Mouse (Mus musculus): ENCODE measurements around the gene Prkce.

Prkce gene

GRCm38 (mm10) chr17:86663471-86663870, 495.9 kb downstream of the Prkce start:
- DNase-seq, result no peak

- DNase-seq, result no peak
Measured at GRCm38 (mm10) chr17:86667836-86668600, 500.4 kb downstream of the Prkce start.

DNA sequence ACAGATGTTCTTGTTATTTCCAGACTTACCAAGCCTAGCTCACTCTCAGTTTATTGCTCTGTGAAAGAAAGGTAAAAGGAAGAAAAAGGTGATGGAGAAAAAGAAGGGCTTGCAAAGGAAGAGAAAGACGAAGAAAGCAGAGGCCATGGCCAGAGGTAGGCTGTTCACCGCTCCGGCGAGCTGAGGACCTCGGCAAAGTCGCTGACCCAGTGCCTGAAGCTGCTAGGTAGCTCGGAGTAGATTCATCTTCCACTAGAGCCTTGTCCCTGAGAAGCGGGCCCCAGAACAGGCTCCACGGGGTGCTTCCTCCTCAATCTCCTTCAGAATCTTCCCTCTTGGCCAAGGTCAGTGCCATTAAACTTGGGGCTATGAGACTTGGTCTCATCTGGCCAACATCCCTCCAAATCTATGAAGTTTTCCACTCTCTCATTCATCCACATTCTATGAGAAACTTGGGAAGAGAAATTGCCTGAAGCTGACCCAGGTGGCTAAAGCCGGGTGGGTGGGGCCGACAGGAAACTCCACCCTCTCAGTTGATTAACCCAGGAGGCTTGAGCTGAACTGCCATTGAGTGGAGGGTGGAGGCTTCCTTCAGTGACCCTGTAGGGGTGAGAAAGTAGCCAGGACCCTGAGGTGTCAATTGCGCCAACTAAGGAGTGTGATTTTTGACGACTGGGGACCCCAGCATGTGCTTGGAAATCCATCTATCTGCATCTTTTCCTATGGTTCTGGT, 502.2 kb downstream of the Prkce start:
- peak; percentile 51 for DNase-seq

DNA sequence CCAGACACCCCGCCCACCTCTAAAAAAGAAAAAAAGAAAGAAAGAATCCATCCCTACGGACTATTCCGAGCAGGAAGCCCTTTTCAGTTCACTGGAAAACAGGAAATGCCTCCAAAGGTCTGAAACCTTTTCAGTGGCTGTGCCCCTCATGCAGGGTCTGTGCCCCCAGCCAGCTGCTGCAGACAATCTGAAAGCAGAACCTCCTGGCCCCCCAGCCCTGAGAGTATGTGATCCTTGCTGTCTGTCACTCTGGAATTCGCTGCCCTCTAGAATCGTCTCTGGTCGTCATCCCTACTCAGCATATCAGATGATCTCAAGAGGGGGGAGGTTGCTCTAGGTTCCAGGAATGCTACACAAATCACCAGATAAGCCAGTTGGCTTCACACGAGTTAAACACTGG, 503.1 kb downstream of the Prkce start:
- DNase-seq, result peak; percentile 37

- no peak for DNase-seq
Measured at GRCm38 (mm10) chr17:86674971-86675370, 507.4 kb downstream of the Prkce start.

GRCm38 (mm10) chr17:86676336-86676735, 508.8 kb downstream of the Prkce start:
- DNase-seq, result no peak

DNA sequence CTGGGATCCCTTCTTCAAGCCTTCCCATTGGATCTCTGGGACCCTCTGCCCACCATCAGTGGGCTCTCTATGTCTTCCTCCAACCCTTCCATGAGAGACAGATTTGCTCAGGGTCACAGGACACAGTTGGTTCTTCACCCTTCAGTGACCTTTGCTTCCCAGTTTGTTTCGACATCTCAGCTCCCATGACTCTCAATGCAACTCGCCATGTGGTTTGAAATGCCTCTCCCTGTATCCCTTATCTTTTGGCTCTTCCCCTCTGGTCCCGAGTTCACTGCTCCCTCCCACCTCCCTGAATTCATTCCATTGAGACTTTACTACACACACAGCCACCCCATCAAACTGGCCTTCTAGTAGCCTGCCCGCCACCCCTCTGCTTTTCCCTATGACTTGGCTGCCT, 509.3 kb downstream of the Prkce start:
- DNase-seq, result no peak

- no peak for DNase-seq
Measured at GRCm38 (mm10) chr17:86685263-86685662, 517.7 kb downstream of the Prkce start.

GRCm38 (mm10) chr17:86687021-86687420, 519.4 kb downstream of the Prkce start:
- DNase-seq, result no peak

DNA sequence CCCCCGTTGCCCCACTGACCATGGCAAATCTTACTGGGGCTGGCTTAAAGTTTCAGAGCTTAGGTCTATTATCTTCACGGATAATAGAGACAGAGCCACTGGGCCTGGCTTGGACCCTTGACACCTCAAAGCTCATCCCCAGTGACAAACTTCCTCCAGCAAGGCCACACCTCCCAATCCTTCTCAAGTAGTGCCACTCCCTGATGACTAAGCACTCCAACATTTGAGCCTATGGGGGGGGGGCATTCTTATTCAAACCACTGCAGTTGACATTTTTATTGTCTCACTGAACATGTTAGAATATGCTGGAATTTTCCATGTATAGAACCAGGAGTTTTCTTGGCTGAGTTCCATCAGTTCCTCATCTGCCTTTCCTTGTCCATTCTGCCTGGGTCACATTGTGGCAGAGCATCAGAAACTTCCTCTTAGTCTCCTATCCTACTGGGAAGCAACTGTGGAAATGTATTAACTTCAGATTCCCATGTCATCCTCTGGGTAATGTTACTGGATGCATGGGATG, 523.3 kb downstream of the Prkce start:
- no peak for DNase-seq

DNA sequence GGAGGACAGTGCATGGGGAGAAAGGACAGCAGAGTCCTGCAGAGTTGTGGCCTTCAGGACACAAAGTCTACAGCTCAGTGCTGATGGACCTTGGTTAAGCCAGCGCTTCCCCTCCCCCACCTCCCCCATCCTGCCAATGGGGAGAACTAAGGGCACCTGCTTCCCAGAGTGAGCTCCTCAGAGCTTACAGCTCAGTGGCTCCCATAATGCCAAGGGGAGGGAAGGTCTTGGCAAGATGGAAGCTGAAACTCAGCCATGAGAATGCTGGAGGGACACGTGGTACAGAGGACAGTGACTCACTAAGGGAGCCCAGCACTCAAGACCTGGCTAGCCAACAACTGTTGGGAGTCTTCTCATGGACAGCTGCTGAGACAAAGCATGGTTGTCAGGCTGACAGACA, 530.2 kb downstream of the Prkce start:
- no peak for DNase-seq

GRCm38 (mm10) chr17:86703336-86703735, 535.8 kb downstream of the Prkce start:
- DNase-seq, result no peak

DNA sequence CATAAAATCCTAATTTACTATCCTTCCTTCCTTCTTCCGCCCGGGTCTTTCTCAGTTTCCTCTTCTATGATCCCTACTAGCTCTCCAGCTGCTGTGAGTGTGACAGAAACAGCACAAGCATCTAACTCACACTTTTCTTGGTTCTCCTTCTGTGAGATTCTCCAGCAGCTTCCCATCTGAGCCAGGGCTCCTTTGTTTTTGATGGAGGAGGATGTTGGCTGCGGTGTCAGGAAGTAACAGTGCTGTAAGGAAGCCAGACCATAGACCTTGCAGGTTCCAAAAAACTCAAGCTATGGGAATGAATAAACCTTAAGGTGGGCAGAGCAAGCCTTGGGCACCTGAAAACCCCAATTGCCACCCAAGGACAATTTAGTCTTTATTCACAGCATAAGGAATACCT, 537.7 kb downstream of the Prkce start:
- peak; percentile 10 for DNase-seq

DNA sequence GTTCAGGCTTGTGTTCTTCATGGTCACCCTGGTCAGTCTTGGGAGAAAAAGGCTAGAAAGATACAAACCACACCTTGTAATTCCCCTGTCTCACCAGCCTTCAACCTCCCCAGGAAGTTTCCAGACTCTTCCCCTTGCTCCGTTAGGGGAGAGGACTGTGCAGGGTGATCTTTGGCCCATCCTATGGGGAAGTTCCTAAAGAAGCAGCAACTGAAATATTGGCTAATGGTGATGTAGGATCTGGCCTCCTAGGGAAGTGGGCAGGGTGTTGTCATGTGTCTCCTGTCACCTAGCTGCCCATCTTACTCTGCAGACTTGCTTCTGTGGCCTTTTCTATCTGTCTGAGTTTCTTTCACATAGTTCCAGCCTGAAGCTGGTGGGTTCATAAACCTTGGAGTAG, 538.9 kb downstream of the Prkce start:
- no peak for DNase-seq
